Mouse (Mus musculus) heart, adult 18-20 months (tissue): ENCODE results near the gene Vps8. TPM values are rescaled to one million over a fixed set of nuclear protein-coding genes. Genes with fewer than 3 reads are reported as not detected.
A peak's percentile ranks its signal among the peaks of the same experiment; 100 is the strongest.
"Not testable (repeated sequence)": the region's sequence is repeated elsewhere in the genome, so short reads cannot be mapped to it uniquely, and the experiment has no call there.

ENCODE experiments used
- DNase-seq, 2 experiments: peaks; one replicate each; pipeline ENCODE4 v3.0.0; 2021 to 2022; ENCODE audit warnings: mixed read lengths in 1 of 2
- total RNA-seq, 2 experiments: library from RNA; stranded (reverse); gene quantifications; 2 replicates each; pipeline ENCODE4 v1.2.3; 2021

Vps8 gene
- total RNA-seq, 2 experiments from 2014 or later, result 21.3 to 23.6 TPM

GRCm38 (mm10) chr16:21665423-21665986 is 242.6 kb downstream of the Vps8 start:
- no peak for DNase-seq

GRCm38 (mm10) chr16:21671878-21672277 is 249.0 kb downstream of the Vps8 start:
- no peak for DNase-seq

- not testable (repeated sequence) for DNase-seq
These were observed 250.1 kb downstream of the Vps8 start for GRCm38 (mm10) chr16:21673046-21673445.

GRCm38 (mm10) chr16:21673651-21674050 is 250.7 kb downstream of the Vps8 start:
- not testable (repeated sequence) for DNase-seq

- no peak for DNase-seq
These were observed 253.9 kb downstream of the Vps8 start for GRCm38 (mm10) chr16:21676791-21677190.

GRCm38 (mm10) chr16:21687406-21687805 is 264.5 kb downstream of the Vps8 start:
- no peak for DNase-seq

GRCm38 (mm10) chr16:21689141-21689540 is 266.2 kb downstream of the Vps8 start:
- peak in 1 of 2 experiments; percentile 15 for DNase-seq

- DNase-seq, result no peak
These were observed 267.4 kb downstream of the Vps8 start for GRCm38 (mm10) chr16:21690216-21690755.

- DNase-seq, result peak; percentile 73 to 75
These were observed 271.1 kb downstream of the Vps8 start for GRCm38 (mm10) chr16:21693981-21694462.

Other genes starting within 250 kb of the Vps8 start
- gene Ephb3, start 218.4 kb upstream of the Vps8 start, total RNA-seq, result 1 to 10 TPM; 6.8 to 8.3 TPM